Mouse (Mus musculus): ENCODE results near the gene Mdc1.

The Mdc1 gene

DNA sequence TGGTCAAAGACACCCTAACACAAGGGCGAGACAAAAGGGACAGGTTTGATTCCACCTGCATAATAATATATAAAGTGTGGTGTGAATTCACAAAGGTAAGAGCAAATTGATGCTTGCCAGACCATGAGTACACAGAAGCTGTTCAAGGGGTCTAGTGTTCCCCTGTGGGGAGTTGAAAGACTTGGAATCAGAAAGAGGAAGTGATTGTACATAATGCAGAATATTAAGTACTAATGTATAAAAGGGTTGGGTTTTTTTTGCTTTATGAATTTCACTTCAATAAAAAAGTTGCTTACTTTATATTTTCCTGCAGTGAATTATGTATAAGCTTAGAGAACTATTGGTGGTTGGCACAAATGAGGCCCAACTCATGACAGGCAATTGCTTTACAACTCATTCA is 18.1 kb downstream of the Mdc1 start:
- DNase-seq, result no peak

DNA sequence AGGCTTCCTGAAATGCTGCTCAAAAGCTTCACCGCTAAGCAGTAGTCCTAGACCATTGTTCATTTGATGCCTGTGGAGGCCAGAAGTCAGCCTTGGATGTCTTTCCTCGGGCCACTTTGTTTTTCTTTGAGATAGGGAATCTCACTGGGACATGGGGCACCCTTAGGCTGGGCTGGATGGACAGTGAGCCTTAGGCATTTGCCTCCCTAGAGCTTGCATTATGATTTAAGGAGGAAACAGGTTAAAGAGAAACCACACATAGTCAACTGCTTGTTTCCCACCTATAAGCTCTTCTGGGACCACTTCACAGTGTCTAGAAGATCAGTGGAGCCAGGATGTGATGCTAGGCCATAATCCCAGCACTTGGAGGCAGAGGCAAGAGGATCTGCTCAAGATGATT is 18.5 kb downstream of the Mdc1 start:
- DNase-seq, result no peak

DNA sequence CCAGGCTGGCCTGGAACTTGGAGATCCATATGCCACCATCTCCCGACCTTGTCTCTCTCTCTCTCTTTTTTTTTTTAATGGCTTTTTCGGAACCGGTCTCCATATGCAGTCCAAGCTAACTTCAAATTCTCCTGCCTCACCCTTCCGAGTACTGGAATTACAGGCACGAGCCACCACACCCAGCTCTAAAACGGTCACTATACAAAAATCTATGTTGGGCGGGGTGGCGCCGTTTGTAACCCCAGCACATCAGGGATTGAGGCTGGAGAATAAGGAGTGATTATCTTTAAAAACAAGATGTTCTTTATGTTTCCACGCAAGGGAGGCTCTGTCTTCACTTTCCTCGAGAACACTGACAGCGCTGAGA is 19.5 kb downstream of the Mdc1 start:
- DNase-seq, result no peak

DNA sequence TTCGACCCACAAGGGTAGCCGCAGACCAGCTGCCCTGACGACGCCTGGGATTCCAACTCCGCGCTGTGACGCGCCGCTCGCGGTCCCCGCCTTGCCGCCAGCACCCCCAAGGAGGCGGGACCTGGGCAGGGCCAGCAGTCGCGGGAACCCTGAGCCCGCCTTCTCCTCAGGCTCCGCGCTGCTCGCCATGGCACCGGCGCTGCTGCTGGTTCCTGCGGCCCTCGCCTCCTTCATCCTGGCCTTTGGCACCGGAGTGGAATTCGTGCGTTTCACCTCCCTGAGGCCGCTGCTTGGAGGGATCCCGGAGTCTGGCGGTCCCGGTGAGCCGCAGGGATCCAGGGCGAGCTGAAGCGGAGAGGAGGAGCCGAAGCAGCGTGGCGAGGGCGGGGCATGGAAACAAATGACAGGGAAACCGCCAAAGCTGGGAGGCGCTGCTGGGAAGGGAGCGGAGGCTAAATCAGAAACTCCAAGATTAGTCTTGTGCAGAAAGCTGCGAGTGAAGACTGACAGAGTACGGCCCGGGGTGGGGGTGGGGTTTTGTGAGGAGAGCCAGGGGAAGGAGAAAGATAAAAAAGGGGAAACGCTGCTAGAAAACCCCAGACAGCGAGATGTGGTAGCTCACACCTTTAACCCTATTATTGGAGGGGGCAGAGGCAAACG is 20.0 kb downstream of the Mdc1 start, which contains the start of gene Nrm:
Nrm (plus strand) TSS at position 121 of the 660 bp plus-strand sequence.
- peak; percentile 84 for DNase-seq

DNA sequence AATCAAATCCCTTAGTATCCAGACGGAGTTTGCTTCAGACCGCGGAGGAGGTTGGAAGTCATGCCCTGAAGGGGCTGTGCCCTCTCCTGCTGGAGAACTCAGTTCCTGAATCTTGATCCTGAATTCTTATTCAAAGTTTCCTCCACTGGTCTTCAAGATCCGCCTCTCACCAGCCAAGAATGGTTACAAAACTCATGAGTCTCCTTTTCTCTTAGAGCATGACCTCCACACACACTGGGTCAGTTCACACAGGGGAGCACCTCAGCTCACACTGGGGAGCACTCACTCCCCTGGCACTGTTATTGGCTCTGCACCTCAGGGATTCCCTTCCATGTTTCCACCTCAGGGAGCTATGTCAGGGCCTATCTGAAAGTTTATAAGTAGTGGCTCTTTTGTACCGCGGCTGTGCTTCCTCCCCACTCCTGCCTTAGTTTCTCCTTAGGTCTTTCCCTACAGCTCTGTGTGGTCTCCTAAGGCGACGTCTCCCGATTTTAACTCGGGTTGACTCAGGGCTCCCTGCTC is 23.6 kb downstream of the Mdc1 start:
- DNase-seq, result no peak

DNA sequence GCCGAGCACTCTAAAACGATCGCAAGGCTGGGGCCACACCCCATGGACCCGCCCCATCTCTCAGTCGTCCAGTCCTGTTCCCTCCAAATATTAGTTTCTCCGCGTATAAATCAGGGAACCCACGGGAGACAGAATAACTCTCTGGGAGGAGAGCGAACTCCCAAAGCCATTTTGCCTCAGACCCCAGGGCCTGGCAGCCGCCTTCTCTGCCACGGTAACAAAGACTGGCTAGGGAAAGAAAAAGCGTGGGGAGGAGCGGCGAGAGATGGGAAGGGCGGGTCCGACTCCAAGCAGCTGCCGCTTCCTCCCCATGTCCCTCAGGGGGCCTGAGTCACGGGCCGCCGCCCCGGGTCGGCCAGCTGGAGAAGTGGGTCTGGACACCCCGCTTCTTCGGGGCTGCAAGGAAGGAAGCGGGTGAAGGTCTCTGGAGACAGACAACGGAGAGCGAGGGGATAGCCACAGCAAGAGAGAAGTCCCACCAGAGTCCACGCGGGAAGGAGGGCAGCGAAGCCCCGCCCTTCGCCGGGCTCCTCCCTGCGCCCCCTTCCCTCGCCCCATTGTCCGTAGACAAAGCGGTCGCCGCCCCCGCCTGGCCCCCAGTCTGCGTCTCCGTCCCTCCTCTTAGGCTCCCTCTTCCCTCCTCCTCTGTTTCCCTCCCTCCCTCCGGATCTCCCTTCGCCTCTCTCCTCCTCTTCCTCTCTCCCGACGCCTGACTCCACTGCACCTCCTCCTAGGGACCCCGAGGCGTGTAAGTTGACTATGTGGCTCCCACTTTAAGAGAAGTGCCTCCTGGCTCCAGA is 24.4 kb downstream of the Mdc1 start, which contains the start of gene Ppp1r18:
Ppp1r18 (plus strand) TSS at position 113 of the 800 bp plus-strand sequence.
- DNase-seq, result peak; percentile 49

DNA sequence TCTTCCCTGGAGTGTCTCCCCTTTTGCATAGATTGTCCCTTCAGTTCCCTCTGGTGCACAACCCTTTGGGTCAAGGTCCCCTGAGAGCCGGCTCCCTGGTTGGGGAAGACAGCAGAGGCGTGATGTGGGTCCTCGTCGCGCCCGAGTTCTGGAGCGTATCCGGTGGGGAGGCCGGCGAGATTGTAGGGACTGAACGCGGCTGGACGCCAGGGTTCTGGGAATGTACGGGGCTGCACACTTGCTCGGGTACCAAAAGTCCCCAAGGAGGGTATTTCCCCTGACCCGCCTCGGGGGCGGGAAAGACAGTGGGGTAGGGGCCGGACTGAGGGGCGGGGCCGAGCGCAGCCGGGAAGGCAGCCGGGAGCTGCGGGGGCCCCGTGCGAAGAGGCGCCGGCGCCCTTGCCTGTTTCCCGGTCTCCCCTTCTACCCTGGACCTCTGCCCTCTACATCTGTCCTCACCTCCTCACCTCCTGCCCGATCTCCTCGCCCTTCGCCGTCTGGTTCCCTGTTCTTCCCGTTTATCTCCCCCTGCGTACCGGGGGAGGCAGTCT is 25.0 kb downstream of the Mdc1 start:
- no peak for DNase-seq

DNA sequence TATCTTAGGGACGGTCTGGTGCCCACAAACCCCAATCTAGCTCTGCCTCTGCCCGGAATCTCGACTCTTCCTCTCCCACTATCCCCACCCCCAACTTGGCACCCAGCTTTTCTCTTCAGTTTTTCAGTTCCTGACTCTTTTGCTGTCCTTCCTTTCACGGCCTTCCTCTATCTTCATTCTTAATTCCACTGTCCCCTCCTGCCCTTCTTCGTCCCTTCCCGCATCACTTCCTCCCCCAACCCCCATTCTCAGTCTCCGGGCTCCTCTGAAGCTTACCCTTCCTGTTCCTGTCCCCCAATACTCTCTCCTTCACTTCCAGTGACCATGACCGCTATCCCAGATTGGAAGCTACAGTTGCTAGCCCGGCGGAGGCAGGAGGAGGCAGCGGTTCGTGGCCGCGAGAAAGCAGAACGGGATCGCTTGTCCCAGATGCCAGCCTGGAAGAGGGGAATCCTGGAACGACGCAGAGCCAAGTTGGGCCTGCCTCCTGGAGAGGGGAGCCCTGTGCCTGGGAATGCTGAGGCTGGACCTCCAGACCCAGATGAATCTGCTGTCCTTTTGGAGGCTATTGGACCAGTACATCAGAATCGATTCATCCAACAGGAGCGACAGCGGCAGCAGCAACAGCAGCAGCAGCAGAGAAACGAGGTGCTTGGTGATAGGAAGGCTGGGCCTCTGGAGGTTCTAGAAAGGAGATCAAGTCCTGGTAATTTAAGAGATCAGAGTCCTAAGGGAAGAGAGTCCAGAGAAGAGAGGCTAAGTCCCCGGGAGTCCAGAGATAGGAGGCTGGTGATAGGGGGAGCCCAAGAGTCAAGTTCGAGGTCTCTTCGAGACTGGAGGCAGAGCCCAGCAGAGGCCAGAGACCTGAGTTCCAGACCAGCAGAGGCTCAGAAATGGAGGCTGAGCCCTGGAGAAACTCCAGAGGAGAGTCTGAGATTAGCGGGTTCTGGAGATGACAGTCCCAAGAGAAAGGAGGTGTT is 25.9 kb downstream of the Mdc1 start:
- DNase-seq, result no peak

DNA sequence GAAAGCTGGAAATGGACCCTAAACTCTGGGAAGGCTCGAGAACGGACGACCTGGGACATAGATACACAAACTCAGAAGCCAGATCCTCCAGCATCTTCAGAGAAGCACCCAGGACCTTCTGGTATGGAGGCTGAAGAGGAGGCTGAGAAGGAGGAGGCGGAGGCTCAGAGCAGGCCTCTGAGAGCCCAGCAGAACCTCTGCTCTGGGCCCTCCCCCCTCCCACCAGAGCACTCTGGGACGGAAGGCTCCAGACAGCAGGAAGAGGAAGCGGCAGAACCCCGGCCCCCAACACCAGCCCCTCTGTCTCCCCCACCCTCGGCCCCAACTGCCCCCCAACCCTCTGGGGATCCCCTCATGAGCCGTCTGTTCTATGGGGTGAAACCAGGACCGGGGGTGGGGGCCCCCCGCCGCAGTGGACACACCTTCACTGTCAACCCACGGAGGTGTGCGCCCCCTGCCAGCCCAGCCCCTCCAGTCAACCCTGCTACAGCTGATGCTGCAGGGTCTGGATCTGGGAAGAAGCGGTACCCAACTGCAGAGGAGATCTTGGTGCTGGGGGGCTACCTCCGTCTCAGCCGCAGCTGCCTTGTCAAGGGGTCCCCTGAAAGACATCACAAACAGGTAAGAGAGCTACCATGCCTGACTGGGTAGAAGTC is 27.0 kb downstream of the Mdc1 start:
- no peak for DNase-seq

DNA sequence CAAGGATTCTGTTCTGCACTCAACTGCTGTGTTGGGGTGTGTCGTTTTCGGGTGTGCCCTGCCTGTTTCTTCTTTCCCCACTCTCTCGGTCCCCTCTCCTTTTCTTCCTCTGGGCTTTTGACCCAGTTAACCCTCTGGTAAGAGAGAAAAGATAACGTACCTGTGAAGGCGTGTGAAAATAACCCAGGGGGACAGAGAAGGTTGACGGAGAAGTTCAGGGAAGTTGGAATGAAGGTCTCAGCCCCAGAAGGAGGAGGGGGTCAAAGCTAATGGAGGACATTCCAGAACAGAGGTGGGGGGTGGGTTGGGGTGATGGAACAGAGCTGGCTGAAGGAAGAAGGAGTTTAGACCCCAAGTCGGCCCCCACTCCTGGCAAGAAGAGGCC is 27.6 kb downstream of the Mdc1 start:
- DNase-seq, result no peak

DNA sequence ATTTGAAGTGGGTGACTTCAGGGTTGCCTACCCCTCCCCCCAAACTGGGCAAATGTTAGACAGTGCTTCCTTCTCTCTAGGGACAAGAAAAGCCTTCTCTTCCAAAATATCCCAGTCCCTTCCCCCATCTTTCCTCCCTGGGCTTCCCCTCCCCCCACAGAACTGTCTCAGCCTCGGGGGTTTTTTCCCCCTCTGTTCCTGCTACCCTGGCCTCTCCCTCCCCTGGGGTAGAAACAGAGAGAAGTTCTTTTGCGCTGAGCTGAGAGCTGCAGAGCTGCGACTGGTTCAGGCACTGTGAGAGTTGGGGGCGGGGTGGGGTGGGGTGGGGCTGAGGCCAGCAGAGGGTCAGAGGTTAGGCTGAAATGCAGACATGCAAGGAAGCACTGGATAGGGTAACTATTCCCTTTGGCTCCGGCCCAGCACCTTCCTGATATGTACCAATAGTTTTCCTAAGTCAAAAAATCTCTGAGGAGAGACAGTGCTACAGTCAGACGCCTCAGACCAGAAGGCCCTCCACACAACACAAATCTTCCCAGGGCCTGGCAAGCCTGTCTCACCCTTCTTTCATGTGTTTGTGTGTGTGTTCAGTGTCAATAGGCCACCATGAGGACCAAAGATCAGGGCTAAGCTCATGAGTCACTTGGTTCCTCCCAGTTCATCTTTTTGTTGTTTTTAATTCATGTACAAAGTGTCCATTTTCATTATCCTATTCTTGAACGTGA is 28.2 kb downstream of the Mdc1 start:
- no peak for DNase-seq

DNA sequence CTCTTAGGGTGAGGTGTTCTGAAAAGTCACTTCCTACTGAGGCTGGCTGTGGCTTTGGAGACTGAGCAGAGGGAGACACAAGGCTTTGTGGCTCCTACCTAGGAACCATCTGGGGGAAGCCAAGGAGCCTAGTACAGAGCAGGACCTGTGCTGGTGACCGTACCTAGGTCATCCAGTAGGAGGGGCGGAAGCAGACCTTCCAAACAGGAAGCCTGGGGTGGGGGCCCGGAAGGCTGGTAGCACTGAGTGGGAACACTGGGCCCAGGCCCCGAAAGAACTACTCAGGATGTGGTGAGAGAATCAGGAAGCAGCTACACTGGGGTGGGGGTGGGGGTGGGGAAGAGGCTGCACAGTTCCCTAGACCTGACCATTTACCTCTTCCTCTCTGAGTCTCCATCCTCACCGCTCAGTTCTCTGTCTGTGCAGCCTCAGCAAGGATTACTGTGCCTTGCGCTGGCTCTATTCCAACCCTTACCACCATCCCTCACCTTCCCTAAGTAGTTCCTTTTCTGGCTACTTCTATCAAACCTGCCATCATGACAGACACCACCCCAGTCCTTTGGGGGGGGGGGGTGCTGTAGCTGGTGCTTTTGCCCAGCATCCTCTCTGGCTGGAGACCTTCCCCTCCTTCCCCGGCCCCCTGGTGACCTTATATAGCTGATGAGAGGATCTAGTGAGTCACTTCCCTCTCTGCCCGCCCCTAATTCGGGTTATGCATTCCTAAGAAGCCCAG is 29.0 kb downstream of the Mdc1 start:
- DNase-seq, result peak; percentile 69

DNA sequence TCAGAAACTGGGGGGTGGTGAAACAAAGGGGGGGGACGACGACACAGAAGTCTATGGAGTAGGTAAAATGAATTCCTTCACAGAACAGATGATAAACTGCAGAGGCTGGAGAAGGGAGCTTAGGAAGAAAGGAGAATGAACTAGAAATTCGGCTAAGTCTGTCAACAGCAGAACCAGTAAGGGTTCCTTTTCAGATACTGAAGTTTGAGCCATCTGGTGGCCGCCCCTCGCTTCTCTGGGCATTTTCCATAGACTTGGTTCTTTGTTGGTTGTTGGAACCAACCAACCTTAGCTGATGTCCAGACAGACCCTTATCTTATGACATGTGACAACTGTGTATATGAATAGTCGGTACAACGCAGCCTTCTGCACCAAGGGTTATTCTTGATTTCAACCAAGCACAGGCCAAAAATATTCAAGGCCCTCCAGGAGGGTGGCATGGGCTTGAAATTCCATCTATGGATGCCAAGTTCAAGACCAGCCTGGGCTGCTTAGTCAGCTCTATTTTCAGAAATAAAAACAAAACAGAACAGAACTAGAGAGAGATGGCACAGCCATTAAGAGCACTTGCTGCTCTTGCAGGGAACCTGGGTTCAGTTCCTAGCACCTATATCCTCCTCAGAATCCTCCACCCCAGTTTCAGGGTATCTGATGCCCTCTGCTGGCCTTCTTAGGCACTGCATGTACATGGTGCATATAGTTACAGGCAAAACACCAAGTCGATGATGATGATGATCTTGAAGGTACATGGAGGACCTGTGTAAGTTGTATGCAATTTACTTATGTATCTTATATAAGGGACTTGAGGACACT is 29.8 kb downstream of the Mdc1 start:
- DNase-seq, result no peak

DNA sequence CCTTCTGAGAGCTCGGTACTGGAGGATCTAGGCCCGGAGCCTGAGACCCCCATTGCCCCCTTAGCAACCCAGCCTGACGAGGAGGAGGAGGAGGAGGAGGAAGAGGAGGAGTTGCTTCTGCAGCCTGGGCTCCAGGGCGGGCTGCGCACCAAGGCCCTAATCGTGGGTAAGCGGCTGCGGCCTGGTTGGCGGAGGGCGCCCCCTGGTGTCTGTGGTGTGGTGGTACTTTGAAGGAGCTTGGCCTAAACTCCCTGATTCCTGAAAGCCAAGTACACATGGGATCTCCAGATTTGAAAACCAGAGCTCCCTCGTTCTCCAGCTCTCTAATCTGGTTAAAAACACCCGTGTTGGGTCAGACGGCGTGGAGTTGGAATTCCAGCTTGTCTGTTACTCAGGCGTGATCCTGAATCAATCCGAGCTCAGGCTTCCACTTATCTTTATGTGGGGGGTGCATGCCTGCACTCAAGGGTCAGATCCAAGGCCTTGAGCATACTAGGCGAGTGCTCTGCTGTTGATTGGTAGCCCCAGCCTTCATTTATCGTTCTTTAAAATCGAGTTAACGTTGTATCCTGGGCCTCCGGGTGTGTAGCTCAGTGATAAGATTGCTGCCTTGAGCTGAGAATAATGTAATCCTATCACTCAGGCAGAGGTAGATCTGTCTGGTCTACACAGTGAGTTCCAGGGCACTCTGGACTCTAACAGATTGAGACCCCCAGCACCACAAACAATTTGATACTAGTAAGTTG is 32.6 kb downstream of the Mdc1 start:
- DNase-seq, result peak; percentile 76

DNA sequence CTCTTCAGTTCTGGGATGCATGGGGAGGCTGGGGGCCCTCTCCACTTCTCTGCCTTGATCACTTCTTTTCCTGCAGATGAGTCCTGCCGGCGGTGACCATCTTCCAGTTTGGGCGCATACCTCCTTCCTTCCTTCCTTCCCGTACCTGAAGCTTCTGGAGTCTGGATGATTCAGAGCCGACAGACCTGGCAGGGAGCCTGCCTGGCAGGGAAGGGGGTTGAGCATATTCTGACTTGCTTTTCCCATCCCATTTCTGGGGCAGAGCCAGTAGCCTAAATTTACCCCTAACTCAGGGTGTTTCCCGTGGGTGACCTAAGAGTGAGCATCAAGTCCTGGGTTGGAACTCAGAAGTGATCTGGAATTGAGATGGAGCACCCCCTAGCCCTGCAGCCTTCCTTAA is 33.4 kb downstream of the Mdc1 start:
- DNase-seq, result peak; percentile 51

DNA sequence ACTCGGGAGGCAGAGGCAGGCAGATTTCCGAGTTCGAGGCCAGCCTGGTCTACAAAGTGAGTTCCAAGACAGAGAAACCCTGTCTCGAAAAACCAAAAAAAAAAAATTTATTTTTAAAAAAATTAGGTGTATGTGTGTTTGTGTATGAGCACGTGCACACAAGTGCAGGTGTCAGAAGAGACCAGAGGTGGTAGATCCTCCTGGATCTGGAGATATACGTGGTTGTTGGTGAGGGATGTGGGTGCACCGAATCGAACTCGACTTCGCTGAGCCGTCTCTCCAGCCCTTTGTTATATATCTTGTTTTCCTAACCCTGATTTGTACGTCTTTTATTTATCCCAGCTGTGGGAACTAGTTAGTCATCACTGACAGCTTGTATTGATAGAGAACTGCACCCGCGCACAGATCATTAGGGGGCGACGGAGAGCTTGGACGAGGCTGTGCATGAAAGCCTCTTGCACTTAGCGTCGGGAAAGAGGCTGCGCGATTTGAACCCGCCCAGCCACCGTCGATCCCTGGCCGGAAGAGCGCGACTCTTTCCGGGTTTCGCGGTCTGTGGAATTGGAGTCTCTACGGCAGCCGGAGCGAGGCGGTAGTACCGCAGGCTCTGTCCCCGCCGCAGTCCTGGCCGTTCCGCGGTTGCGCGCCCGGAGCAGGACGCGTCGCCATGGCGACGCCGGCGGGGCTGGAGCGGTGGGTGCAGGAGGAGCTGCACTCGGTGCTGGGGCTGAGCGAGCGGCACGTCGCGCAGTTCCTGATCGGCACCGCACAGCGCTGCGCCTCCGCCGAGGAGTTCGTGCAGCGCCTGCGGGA is 38.1 kb downstream of the Mdc1 start, which contains the start of gene Dhx16:
Dhx16 (plus strand) TSS at position 575 of the 813 bp plus-strand sequence.
- peak; percentile 93 for DNase-seq

DNA sequence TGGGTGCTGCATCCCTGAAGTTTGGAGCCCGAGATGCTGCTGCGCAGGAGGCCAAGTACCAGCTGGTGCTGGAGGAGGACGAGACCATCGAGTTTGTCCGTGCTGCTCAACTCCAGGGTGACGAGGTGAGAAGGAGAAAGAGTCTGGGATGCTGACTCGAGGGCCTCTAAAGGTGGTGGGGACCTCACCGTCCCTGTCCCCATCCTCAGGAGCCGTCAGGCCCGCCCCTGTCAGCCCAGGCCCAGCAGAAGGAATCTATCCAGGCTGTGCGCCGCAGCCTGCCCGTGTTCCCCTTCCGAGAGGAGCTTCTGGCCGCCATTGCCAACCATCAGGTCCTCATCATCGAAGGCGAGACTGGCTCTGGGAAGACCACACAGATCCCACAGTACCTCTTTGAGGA is 41.6 kb downstream of the Mdc1 start:
- no peak for DNase-seq

DNA sequence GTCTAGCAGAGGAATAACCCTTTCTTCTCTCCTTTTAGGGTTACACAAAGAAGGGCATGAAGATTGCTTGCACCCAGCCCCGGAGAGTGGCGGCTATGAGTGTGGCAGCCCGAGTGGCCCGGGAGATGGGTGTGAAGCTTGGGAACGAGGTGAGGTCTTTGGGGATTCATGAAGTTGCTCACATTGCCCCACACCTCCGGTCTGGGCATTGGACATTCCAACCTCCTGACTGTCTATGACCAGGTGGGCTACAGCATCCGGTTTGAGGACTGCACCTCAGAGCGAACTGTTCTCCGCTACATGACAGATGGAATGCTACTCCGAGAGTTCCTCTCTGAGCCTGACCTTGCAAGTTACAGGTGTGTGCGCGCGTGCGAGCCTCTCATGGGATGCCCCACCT is 42.5 kb downstream of the Mdc1 start:
- DNase-seq, result no peak

All from kidney, adult 11 months (tissue).